Mouse (Mus musculus) embryo, embryonic 11.5 days (tissue): ENCODE data around the gene Impdh2.

ENCODE experiments used
- DNase-seq: peaks from one replicate; pipeline ENCODE4 v3.0.0-alpha.2; 2012; ENCODE audit warnings: low read depth, low spot score

Gene Impdh2

DNA sequence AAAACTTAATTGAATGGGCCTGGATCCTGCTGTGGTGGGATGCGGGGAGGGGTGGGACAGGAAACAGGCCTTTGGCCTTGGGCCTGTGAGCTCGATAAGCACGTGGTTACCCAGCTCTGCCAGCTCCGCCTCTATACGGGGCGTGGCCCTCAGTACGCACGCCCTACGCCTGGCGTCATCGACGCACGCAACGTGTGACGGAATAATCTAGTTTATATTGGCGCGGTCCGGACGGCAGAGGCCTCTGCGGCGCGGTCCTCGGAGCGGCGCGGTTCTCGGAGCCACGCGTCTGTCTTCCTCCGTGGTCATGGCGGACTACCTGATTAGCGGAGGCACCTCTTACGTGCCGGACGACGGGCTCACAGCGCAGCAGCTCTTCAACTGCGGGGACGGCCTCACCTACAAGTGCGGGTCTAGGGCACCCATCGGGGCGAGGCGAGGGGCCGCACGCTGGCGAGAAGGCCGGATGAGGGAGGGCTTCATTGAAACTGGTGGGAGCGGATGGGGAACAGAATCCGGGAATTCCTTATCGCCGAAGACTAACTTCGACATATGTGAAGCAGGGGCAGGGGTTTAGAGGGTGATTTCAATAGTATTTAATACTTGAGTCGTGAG is at the start of gene Impdh2:
Gene Impdh2, plus strand, starts transcription at position 60 of the 615 bp plus-strand sequence.
- peak; percentile 99 for DNase-seq

DNA sequence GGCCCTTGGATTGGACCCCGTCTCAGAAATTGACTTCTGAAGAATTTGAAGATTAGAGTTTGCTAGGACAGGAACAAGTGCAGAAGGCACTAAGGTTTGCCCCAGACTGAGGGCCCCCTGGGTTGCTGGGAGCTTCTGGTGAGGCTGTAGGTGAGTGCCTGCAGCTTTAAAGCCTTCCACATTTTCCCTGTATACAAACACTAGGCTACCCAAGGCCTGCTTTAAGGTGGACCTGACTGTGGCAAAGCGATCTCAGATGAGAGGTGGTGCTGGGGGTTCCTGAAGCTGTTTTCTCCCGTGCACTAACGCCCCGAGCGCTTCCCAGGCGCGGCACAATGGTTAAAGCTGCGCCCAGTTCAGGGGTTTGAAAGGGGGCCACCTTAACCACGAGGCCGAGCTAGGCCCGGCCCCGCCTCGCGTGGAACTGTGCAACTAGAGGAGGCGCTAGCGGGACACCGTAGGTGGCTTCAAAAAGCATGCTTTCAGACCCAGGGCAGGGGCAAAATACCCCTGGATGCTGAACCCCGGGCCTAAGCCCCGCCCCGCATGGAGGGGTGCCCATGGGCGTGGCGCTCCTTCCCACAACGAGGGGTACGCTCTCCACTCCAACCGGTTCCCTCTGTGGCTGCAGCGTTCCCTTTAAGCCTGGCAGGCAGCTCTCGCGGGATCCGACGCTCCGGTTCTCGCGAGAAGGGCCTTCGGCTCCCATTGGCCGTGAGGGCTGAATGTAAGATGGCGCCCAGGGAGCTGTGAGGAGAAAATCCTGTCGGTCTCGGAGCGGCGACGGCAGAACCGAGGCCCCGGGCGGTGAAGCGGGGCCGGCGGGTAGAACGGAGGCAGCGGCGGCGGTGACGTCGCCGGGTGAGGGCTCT is 43.5 kb upstream of the Impdh2 start, which contains the start of gene Qrich1:
Gene Qrich1, plus strand, starts transcription at position 427 of the 872 bp plus-strand sequence.
- DNase-seq = peak; percentile 98

DNA sequence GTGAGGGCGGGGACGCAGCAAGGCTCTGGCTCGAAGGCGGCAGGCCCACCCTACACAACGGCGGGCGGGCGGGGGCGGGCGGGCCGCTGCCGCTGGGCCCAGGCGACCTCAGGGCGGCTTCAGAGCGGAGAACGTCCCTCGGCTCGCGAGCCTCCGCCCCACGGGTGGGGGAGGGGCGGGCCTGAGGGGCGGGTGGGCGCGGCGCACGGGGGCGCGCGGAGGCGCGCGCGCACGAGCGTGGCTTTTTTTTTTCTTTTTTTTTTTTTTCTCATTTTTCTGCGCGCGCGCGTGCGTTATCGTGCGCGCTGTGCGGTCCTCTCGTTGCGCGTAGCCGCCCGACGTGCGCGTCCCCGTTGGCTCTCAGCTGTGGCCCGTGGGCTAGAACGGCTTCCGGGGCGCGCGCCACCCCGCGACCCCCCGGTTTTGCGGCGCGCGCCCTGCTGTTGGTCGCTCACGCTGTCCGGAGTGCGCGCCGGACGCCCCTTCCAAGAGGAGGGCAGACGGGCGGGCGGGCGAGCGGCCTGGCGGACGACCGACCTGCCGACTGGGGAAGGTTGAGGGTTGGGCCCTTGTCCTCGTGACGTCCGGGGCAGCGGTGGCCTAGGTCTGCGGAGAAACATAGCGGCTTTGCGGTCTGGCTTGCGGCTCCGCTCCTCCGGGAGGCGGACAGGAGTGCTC is 42.7 kb upstream of the Impdh2 start:
- DNase-seq = peak; percentile 80

DNA sequence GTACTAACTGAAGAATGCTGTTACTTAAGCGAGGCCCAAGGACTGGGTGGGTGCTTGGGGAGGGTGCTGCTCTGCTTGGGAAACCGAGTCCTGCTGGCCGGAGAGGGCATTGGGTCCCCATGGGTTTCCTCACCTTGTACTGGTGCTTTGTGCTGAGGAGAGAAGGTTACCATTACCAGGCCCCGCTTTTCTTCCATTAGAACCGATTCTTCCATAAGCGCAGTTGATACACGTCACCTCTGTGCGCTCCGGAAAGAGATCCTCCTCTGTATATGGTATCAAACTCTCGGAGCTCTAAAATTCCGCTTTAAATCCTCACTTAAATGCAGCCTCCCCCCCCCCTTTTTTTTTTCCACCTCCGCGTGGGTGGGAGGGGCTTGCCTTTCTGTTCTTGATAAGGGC is 42.2 kb upstream of the Impdh2 start:
- peak; percentile 27 for DNase-seq

DNA sequence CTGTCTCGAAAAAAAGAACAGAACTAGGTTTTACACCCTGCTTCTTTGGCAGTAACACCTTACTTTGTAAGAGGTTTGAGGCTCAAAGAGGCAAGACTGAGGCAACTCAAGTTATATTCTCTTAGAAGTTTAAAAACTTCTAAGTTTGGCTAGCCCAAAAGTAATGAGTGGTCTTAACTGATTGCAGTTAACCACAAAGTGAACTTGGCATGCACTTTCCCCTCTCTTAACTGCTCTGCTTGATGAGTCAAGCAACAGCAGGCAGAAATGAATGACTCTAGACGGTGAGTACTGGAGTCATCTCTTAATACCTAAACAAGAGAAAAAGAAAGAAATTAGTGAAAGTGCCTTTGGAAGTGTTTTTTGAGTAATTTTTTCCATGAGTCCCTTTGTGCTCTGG is 38.5 kb upstream of the Impdh2 start:
- DNase-seq = no peak

DNA sequence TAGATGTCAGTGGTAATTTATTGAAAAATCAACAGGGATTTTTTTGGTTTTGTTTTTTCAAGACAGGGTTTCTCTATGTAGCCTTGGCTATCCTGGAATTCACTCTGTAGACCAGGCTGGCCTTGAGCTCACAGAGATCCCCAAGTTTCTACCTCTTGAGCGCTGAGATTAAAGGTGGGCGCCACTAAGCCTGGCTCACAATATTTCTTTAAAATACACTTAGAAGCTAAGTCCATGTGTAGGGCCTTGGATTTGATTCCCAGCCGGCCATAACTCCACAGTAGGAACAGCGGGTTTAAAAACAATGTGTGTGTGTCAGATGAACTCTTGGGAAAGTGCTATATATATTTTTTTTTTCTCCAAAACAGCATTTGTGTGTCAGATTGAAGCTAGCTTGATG is 36.7 kb upstream of the Impdh2 start:
- DNase-seq = no peak

DNA sequence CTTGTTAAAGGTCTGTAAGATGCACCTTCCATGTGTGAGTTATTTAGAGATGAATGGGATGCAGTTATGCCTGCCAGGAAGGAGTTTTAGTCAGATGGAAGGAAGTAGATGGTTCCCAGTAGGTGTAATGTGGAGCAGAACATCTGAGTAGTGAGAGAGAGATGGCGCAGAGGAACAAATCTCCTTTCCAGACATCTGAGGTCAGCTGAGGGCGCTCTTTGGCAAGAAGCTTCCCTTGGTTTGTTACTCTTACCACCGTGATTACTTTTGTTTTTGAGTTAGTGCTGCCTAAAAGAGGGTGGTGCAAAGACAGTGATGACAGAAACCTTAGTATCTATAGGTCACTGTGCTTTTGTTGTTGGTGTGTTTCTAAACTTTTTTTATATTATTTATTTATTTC is 34.7 kb upstream of the Impdh2 start:
- DNase-seq = no peak

DNA sequence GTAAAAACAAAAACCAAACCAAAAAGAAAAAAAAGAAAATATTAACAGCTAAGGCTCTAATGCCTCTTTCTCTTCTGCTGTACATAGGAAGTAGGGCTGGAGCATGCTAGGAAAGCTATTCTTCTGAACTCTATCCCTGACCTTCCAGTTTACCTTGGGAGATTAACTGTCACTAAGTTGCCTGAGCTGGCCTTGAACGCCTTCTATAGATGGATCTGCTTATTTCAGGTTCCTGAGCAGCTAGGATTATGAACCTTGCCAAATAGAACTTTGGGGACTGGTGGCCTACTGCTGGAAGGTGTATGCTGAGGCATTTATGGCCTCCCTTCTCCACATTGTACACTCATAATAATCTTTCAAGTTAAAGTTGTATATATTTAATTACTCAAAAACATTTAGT is 29.1 kb upstream of the Impdh2 start:
- DNase-seq = no peak

DNA sequence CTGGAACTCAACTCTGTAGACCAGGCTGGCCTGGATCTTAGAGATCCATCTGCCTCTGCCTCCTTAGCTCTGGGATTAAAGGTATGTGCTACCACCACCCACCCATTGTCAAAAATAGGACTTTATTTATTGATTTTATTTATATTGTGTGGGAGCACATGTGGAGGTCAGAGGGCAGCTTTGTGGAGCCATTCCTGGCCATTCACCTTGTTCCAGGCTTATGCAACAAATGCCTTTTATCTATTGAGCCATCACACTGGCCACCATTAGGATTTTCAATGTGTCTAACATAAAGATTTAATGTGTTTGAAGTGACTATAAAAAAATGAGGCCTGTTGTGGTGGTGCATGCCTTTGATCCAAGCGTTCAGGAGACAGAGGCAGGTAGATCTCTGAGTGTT is 28.6 kb upstream of the Impdh2 start:
- no peak for DNase-seq

DNA sequence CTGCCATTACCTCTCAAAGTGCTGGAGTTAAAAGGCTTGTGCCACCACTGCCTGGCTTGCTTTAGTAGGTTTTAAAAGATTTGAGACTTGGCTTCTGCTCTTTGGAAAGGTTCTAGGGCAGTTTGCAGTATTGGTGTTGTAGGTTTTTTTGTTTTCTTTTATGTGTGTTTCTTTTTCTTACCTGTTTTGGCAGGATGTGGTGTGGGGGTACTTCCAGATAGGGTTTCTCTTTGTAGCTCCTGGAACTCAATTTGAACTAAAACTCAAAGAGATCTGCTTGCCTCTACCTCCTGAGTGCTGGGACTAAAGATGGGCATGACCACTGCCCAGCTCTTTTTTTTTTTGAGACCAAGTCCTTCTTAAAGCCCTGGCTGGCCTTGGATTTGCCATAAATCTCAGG is 19.2 kb upstream of the Impdh2 start:
- no peak for DNase-seq

DNA sequence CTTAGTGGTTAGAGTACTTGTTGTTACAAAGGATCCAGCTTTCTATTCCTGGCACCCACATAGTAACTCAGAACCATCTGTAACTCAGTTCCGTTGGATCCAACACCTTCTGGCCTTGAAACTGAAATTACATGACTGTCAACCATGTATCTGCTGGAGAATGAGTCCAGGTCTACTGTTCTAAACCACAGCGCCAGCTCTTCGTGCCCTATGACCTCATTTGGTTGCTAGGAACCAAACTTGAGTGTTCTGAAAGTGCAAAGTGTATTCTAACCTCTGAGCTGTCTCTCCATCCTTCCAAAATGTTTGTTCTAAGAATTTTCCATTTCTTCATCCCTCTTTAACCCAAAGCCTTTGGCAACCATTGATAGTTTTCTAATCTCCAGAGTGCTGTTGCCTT is 14.1 kb upstream of the Impdh2 start:
- no peak for DNase-seq

DNA sequence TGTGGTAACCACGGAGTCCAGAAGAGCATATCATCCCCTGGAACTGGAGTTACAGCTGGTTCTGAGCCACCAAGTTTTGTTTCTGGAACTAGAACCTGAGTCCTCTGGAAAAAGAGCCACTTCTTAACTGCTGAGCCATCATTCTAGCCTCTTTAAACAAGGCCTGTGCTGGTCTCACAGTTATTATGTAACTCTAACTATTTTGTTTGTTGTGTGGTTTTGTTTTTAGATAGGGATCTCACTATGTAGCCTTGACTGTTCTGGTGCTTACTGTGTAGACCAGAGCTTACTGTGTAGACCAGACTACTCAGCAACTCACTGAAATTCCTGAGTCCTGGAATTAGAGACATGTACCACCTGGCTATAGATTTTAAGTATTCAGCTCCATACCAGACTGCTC is 13.2 kb upstream of the Impdh2 start:
- DNase-seq = no peak

DNA sequence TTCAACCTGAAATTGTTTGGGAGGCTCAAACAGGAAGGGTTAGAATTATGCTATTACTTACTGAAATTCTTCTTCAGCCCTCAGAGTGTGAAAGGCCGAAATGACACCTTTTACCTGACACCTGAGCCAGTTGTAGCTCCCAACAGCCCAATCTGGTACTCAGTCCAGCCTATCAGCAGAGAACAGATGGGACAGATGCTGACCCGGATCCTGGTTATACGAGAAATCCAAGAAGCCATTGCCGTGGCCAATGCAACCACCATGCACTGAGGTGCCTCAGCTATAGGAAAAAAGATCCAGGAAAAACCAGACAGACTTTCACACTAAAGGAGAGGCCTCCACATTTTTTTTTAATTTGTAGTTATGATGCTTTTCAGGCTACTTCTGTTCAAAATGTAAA is 917 bp upstream of the Impdh2 start:
- no peak for DNase-seq

DNA sequence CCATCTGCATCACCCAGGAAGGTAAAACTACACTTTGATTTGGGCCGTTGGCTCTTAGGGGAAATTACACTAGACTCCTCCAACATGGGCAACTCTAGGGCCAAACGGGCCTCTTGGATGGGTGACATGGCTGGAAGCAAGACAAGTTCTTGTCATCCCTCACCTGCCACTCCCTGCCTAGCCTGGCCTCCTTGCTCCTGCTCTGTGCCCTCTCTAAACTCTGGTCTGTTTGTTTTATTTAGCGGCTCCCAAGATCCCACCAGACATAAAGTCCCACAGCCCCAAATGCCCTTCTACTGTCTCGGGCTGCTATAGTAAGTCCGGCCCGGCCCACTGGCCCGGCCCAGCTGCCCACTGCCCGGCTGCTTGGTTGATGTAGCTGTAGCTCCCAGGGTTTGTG is 3.6 kb downstream of the Impdh2 start:
- no peak for DNase-seq

DNA sequence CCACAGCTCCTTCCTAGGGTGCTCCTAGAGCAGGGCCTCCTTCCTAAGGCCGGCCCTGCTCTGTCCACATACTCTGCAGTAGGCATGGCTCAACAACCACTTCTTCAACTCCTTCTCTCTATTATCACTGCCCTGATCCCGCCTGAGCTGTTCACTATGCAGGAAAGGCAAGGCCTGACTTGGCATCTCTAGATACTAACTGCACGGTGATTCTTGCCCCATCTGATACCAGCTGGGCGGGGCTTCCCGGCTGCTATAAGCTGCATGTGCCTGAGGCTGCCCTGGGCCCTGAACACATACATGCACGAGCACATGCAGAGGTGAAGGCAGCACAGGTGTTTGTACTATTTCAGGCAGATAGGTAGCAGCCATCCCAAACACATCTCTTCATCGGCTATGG is 4.0 kb downstream of the Impdh2 start:
- no peak for DNase-seq

DNA sequence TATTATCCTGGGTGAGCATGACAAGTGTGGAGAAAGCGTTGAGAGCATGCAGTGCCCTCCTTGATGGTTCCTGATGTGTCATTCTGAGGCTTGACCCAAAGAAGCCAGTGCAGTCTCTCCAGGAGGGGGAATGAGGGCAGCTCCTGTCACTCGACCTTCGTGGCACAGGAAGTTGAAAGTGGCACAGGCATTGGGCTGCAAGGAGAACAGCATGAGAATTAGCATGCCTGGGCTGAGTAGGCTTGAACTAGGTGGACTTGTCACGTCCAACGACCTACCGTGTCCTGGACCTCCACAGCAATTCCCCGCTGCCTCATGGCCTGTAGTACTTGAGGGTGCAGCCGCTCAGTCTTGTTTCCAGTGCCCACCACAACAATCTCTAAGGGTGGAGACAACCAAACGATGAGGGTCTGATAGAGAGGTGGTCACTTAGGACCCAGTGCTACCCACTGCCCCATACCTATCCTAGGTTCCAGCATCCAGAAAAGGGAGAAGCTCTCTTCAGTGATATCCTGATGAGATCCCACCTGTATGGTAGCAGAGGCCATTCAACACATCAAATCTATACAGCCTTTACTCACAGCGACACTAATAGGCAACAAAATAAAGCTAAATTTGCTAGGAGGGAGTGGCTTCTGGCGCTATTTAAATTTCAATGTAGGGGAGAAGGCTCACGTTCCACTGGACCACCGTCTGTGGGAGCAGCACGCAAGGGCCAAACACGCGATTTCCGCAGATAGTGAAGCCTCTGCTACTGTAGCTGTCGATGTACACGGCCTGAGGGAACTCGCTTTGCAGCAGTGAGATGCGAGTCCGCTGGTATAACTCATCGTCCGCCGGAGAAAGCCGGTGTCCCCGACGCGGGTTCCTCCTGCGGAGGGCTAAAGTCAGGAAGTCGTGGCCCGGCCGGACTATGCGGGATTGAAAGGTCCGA is 6.1 kb downstream of the Impdh2 start:
- DNase-seq = no peak

DNA sequence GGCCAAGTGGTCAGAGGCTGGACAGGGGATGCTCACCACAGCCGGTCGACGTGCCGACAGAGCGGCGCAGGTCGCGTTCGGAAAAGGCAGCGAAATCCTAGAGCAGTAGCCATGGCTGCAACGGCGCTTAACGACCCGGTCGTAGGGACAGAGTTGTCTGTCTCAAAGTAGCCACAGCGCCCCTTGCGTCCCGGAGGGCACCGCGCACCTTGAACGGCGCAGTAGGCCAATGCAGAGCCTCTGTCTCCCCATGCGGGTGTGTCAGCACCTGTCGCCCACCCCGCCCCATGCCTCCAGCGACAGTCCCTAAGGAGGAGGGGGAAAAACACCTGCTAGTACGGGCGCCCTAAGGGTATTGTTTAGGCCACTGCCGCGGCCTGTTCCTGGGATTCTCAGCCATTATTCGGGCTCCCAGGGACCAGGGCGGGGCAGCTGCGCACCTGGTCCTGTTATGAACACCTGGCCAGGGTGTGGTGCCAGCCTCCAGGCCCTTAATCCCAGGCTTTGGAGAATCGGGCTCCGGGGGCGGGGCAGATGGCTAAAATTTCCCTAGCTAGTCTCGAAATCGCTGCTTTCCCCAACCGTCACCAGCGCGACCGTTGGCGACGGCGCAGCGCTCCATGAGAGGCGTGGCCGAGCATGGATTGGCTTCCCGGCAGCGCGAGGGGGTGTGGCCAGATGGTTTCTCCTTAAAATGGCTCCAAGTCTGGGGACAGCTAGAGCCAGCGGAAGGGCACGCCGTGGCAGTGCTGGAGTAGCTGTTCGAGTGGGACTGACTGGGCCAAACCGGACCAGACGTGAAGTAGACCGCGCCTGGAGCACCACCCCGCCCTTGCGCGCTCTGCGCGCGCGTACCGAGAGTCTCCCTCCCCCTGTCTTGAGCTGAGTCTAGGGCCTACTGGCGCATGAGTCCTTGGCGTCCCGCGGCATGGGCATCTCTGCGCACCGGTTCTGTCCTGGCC is 7.0 kb downstream of the Impdh2 start, which contains the start of gene Ndufaf3:
Gene Ndufaf3, minus strand, starts transcription at position 620 of the 962 bp plus-strand sequence.
- peak; percentile 87 for DNase-seq

DNA sequence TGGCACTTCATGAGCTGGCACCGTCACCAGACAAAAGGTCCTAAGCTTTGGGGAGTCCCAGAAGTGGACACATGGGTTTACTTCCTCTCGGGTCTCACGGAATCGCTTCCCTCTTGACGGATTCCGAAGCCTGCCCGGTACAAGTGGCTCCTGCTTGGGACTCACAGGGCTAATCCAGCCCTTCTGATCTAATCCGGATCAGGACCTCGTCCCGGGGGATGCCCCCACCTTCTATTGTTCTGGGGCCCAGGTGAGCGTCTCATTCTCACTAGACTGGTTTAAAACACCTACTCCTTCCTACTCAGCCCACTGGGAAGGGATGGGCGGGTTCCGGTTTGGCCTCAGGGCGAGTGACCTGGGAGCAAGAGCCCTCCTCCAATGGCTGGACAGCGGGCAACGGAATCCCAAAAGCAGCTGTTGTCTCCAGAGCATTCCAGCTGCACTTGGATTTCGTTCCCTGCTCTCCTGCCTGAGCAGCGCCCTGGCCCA is 7.9 kb downstream of the Impdh2 start:
- DNase-seq = no peak

DNA sequence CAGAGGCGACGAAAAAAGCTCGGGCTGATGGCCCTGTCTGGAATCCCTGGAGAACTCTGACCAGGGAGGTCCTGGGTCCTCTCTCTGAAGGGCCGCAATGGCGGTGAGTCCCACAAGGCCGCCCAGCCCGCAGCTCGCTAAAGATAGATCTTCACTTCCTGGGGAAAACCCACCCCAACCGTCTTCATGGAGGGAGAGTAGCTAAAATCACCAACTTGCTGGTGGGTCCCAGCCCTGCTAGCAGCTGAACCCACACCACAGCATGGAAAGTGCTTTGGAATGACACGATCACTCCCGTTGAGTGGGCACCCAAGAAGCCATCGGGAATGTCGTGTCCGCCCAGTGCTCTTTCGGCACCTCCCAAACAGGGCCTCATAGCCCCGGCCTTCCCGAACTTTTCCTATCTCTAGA is 8.4 kb downstream of the Impdh2 start:
- DNase-seq = no peak
